Comparison of ENCODE assay signal across 26 mouse cellular contexts in the genomic region with DNA sequence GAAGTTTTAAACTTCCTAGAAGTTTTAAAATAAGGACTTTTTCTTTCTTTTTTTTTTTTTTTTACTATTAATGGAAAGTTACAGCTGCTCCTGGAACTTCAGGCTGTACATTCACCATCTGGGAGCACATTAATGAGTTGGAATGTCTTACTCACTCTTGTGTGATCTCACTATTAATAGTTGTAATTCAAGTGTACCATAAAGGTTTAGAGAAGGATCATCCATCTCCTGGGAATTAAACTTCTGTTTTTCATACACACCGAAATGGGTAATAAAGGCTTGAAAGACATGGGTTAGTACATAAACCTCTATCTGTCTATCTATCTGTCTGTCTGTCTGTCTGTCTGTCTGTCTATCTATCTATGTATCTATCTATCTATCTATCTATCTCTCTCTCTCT.
"Had no signal": no experiment of that assay in that cellular context is flagged by ENCODE, and none has a peak within 500 bp of the region (broad histone marks: within the 10 kb centered on the region; RNA-seq: fewer than 3 reads in every experiment).

No protein-coding gene starts in this region.

- H3K4me2 ChIP-seq: heart, embryonic 12.5 days; hindbrain, embryonic 12.5 days; hindbrain, embryonic 14.5 days; intestine, embryonic 15.5 days; limb, embryonic 12.5 days; limb, embryonic 15.5 days; liver, embryonic 12.5 days had no signal

- H3K36me3 ChIP-seq: heart, embryonic 10.5 days; heart, embryonic 12.5 days; hindbrain, embryonic 10.5 days; hindbrain, embryonic 12.5 days; intestine, embryonic 15.5 days; limb, embryonic 12.5 days; limb, embryonic 15.5 days; liver, embryonic 12.5 days had no signal

- ATAC-seq: hindbrain, embryonic 16.5 days; inflammation-experienced regulatory T-cells, adult 6 months; intestine, embryonic 15.5 days; intestine, postnatal 0 days; liver, embryonic 12.5 days had no signal

- H3K27me3 ChIP-seq: heart, embryonic 12.5 days; hindbrain, embryonic 12.5 days; intestine, embryonic 15.5 days; limb, embryonic 12.5 days; limb, embryonic 15.5 days; liver, embryonic 12.5 days had no signal

- H3K9me3 ChIP-seq: heart, embryonic 10.5 days; hindbrain, embryonic 12.5 days; intestine, embryonic 15.5 days; limb, embryonic 15.5 days; liver, embryonic 12.5 days had no signal

- H3K4me3 ChIP-seq: gastrocnemius, adult 2 months; heart, embryonic 10.5 days; heart, embryonic 12.5 days; hindbrain, embryonic 10.5 days; hindbrain, embryonic 12.5 days; intestine, embryonic 15.5 days; layer of hippocampus, adult 2 months; limb, embryonic 12.5 days; limb, embryonic 15.5 days; liver, embryonic 12.5 days had no signal

- H3K4me1 ChIP-seq: heart, embryonic 10.5 days; heart, embryonic 12.5 days; hindbrain, embryonic 10.5 days; hindbrain, embryonic 12.5 days; intestine, embryonic 15.5 days; limb, embryonic 12.5 days; liver, embryonic 12.5 days had no signal

- H3K9ac ChIP-seq: heart, embryonic 12.5 days; hindbrain, embryonic 12.5 days; hindbrain, embryonic 14.5 days; intestine, embryonic 15.5 days; limb, embryonic 12.5 days; limb, embryonic 15.5 days; liver, embryonic 12.5 days; liver, embryonic 14.5 days had no signal

- DNase-seq: gastrocnemius, adult 2 months; gastrocnemius, postnatal 10 days; gastrocnemius, postnatal 25 days; heart, adult 18-20 months; heart, postnatal 10 days; heart, postnatal 4 days; kidney, adult 18-20 months; kidney, adult 8-10 months; kidney, postnatal 10 days; kidney, postnatal 25 days; kidney, postnatal 4 days; left cerebral cortex, postnatal 4 days had no signal

- H3K27ac ChIP-seq: gastrocnemius, adult 2 months; heart, embryonic 10.5 days; hindbrain, embryonic 10.5 days; hindbrain, embryonic 12.5 days; hindbrain, embryonic 14.5 days; intestine, embryonic 15.5 days; layer of hippocampus, adult 2 months; limb, embryonic 12.5 days; liver, embryonic 12.5 days; liver, embryonic 14.5 days had no signal
